Mouse (Mus musculus): Measurements from ENCODE around the gene Wnk1. TPM values are rescaled to one million over a fixed set of nuclear protein-coding genes. Genes with fewer than 3 reads are reported as not detected.

The Wnk1 gene
- polyA plus RNA-seq, 2 experiments = 26.9 to 50.8 TPM

DNA sequence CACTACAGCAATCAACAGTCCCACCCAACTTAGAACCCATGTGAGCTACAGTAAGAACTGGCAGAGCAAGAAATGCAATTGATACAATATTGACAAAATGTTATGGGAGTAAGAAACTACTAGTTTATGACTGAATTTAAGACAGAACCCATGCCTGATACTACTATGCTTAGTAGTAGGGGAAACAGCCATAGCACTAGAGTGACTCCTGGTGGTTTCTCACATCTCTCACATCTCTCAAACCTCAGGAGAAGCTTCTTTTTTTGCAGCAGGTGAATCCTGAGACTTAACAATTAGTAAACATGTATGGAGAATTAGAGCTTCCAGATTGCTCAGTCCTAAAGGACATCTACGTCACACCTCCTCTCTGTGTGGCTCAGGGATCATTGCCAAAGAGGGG is 42.0 kb downstream of the Wnk1 start:
- TF ChIP-seq EP300 (IDR thresholded peaks at IDR 0.05; ENCODE audit: low read depth) (no peak), CTCF (IDR thresholded peaks at IDR 0.05; ENCODE audit: low read depth) (no peak)
- WGBS (ENCODE audit: insufficient replicate concordance) = 80% methylated on average over 1 of the region's 1 CpGs
- no peak for ATAC-seq (ENCODE audit: insufficient read depth)

DNA sequence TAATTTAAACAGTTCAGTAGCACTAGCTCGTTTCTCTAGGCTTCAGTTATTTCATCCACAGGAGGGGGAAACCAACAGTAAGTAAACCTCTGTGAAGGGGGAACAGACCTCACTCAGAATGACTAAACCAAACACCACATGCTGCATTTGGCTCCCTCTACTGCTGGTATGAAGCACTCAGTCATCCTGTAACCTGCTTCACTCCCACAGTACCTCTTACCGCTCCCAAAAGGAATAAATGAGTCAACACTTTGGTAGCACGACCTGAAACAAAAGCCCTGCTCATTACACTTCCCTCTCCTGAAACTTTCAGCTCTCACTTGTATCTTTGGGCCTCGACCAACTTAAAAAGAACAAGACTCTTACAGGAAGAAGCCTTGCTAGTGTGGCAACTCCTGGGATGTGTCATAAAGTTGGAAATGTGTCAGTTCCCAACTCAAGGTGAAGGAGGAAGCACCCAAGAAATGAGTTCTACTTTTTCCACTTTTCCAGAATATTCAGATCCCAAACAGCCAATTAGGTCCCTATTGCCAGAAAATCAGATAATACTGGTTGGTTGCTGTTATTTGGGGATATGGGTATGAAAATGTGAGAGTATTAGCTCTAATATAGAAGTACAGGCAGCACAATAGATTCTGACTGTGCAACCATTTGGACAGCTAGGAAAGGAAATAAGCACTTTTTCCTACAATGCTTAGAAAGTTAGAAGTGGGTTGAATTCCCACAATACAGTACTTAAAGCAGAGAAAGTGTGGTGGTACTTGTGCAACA is 114.1 kb downstream of the Wnk1 start:
- H3K4me2 ChIP-seq (ENCODE audit: low read depth) = no peak overlapping the region
- DNase-seq (ENCODE audit: low read depth in 3 of 3, low spot score in 3 of 3) = no peak
- H3K36me3 ChIP-seq (replicated peaks; ENCODE audit: control insufficient read depth, insufficient read depth, low read depth) = peaks cover 78% of the 10 kb centered on the region
- no peak overlapping the region for H3K4me3 ChIP-seq (ENCODE audit: insufficient read depth in 1 of 2, low read depth in 2 of 2, low read length in 2 of 2)
- no peak for TF ChIP-seq EP300 (IDR thresholded peaks at IDR 0.05; ENCODE audit: low read depth)
- peak; percentile 35 for TF ChIP-seq CTCF (IDR thresholded peaks at IDR 0.05; ENCODE audit: low read depth)
- no peak overlapping the region for H3K27ac ChIP-seq
- 57% methylated on average over 4 of the region's 4 CpGs for WGBS (ENCODE audit: insufficient replicate concordance)
- no peaks in the 10 kb centered on the region for H3K27me3 ChIP-seq (ENCODE audit: control insufficient read depth, insufficient read depth, low read length)
- no peak overlapping the region for H3K9ac ChIP-seq (replicated peaks)
- ATAC-seq (ENCODE audit: insufficient read depth) = no peak
- no peaks in the 10 kb centered on the region for H3K9me3 ChIP-seq (ENCODE audit: control insufficient read depth, low read length)
- no peaks in the 10 kb centered on the region for H3K4me1 ChIP-seq (replicated peaks; ENCODE audit: control insufficient read depth in 2 of 2, insufficient read depth in 2 of 2, low read length in 1 of 2)

More for the DNA sequence above, 42.0 kb downstream of the Wnk1 start:
- H3K9ac ChIP-seq (replicated peaks) = no peak overlapping the region
- no peak overlapping the region for H3K4me2 ChIP-seq (ENCODE audit: low read depth)
- no peaks in the 10 kb centered on the region for H3K27me3 ChIP-seq (ENCODE audit: control insufficient read depth, insufficient read depth, low read length)
- no peaks in the 10 kb centered on the region for H3K9me3 ChIP-seq (ENCODE audit: control insufficient read depth, low read length)
- no peak overlapping the region for H3K4me3 ChIP-seq (ENCODE audit: insufficient read depth in 1 of 2, low read depth in 2 of 2, low read length in 2 of 2)
- no peaks in the 10 kb centered on the region; a peak in 1 of 4 replicates for H3K4me1 ChIP-seq (replicated peaks; ENCODE audit: control insufficient read depth in 2 of 2, insufficient read depth in 2 of 2, low read length in 1 of 2)
- H3K36me3 ChIP-seq (replicated peaks; ENCODE audit: control insufficient read depth, insufficient read depth, low read depth) = peaks cover 20% of the 10 kb centered on the region
- no peak overlapping the region for H3K27ac ChIP-seq
- DNase-seq (ENCODE audit: low read depth in 3 of 3, low spot score in 3 of 3) = no peak

DNA sequence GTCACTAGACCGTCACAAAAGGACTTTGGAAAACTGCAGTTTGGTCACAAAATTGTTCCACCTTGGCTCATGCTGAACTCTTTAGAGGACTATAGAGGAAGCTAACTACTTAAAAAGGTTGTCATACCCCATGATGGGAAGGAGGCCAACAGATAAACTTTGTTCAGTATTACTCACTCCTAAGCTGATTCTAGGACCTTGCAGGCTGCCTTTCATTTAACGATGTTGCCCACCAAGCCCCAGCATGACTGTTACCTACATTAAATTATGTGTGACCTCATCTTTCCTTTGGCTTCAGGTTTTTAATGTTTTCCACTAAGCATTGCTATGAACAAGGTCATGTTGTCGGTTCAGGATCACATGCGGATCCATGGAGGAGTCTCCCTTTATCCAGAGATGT is 115.9 kb downstream of the Wnk1 start:
- H3K4me2 ChIP-seq (ENCODE audit: low read depth) = no peak overlapping the region
- no peak overlapping the region for H3K27ac ChIP-seq
- 86% methylated on average over 4 of the region's 4 CpGs for WGBS (ENCODE audit: insufficient replicate concordance)
- no peaks in the 10 kb centered on the region for H3K9me3 ChIP-seq (ENCODE audit: control insufficient read depth, low read length)
- H3K9ac ChIP-seq (replicated peaks) = no peak overlapping the region
- no peak for DNase-seq (ENCODE audit: low read depth in 3 of 3, low spot score in 3 of 3)
- peaks cover 69% of the 10 kb centered on the region for H3K36me3 ChIP-seq (replicated peaks; ENCODE audit: control insufficient read depth, insufficient read depth, low read depth)
- no peak for ATAC-seq (ENCODE audit: insufficient read depth)
- no peaks in the 10 kb centered on the region for H3K4me1 ChIP-seq (replicated peaks; ENCODE audit: control insufficient read depth in 2 of 2, insufficient read depth in 2 of 2, low read length in 1 of 2)
- H3K27me3 ChIP-seq (ENCODE audit: control insufficient read depth, insufficient read depth, low read length) = no peaks in the 10 kb centered on the region
- H3K4me3 ChIP-seq (ENCODE audit: insufficient read depth in 1 of 2, low read depth in 2 of 2, low read length in 2 of 2) = no peak overlapping the region
- TF ChIP-seq EP300 (IDR thresholded peaks at IDR 0.05; ENCODE audit: low read depth) (no peak), CTCF (IDR thresholded peaks at IDR 0.05; ENCODE audit: low read depth) (no peak)

DNA sequence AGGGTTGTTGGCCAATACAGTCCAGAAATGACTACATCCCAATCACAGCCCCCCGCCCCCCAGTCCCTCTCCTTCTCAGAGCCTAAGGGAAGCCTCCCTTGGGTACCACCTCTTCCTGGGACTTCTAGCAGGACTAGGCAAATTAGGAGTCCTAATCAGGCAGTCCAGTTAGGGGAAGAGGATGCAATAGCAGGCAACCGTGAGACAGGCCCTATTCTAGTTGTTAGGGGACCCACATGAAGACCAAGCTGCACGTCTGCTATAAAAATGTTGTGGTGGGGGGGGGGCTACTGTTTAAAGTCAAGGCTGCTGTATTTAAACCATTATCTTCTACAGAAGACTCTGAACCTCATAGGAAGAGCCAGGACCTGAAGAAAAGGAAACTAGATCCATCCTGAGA is 116.3 kb downstream of the Wnk1 start:
- no peaks in the 10 kb centered on the region for H3K4me1 ChIP-seq (replicated peaks; ENCODE audit: control insufficient read depth in 2 of 2, insufficient read depth in 2 of 2, low read length in 1 of 2)
- no peak overlapping the region for H3K9ac ChIP-seq (replicated peaks)
- no peaks in the 10 kb centered on the region for H3K27me3 ChIP-seq (ENCODE audit: control insufficient read depth, insufficient read depth, low read length)
- no peak overlapping the region for H3K27ac ChIP-seq
- H3K4me2 ChIP-seq (ENCODE audit: low read depth) = no peak overlapping the region
- DNase-seq (ENCODE audit: low read depth in 3 of 3, low spot score in 3 of 3) (no peak), ATAC-seq (ENCODE audit: insufficient read depth) (no peak)
- H3K4me3 ChIP-seq (ENCODE audit: insufficient read depth in 1 of 2, low read depth in 2 of 2, low read length in 2 of 2) = no peak overlapping the region
- no peak for TF ChIP-seq CTCF (IDR thresholded peaks at IDR 0.05; ENCODE audit: low read depth)
- TF ChIP-seq EP300 (IDR thresholded peaks at IDR 0.05; ENCODE audit: low read depth) = no peak
- peaks cover 65% of the 10 kb centered on the region for H3K36me3 ChIP-seq (replicated peaks; ENCODE audit: control insufficient read depth, insufficient read depth, low read depth)
- 79% methylated on average over 3 of the region's 3 CpGs for WGBS (ENCODE audit: insufficient replicate concordance)
- H3K9me3 ChIP-seq (ENCODE audit: control insufficient read depth, low read length) = no peaks in the 10 kb centered on the region

DNA sequence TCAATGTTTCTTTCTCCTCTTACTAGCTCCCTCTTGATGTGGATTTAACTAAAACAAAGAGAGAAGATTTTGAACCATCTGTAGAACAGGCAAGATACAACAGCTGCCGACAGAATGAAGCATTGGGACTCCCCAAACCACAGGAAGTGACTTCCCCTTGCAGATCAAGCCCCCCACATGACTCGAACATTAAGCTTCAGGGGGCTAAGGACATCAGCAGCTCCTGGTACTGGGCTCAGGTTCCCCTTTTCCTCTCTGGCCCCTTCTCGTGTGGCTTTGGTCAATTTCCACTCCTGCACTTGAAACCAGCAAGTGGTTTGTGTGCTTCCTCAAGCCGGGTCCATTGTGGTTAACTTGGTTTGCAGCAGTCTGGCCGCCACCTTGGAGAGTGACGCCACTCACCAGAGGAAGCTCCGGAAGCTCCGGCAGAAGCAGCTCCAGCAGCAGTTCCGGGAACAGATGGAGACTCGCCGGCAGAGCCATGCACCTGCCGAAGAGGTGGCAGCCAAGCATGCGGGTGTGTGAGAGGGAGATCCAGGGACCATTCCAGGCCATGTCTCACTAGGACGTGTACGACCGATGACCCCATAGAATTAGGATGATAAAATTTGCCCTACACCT is 119.8 kb downstream of the Wnk1 start:
- Histone ChIP-seq H3K27ac (no peak overlapping the region), H3K9me3 (ENCODE audit: control insufficient read depth, low read length) (no peaks in the 10 kb centered on the region), H3K27me3 (ENCODE audit: control insufficient read depth, insufficient read depth, low read length) (no peaks in the 10 kb centered on the region), H3K9ac (replicated peaks) (no peak overlapping the region), H3K4me2 (ENCODE audit: low read depth) (no peak overlapping the region), H3K4me3 (ENCODE audit: insufficient read depth in 1 of 2, low read depth in 2 of 2, low read length in 2 of 2) (no peak overlapping the region), H3K36me3 (replicated peaks; ENCODE audit: control insufficient read depth, insufficient read depth, low read depth) (peaks cover 46% of the 10 kb centered on the region), H3K4me1 (replicated peaks; ENCODE audit: control insufficient read depth in 2 of 2, insufficient read depth in 2 of 2, low read length in 1 of 2) (no peaks in the 10 kb centered on the region)
- DNase-seq (ENCODE audit: low read depth in 3 of 3, low spot score in 3 of 3) = peak; percentile 13 to 31 (median 19)
- 34% methylated on average over 16 of the region's 16 CpGs for WGBS (ENCODE audit: insufficient replicate concordance)
- ATAC-seq (ENCODE audit: insufficient read depth) = no peak
- no peak for TF ChIP-seq EP300 (IDR thresholded peaks at IDR 0.05; ENCODE audit: low read depth)
- no peak for TF ChIP-seq CTCF (IDR thresholded peaks at IDR 0.05; ENCODE audit: low read depth)

Measured in liver, embryonic 14.5 days (tissue).